Mouse (Mus musculus) midbrain, embryonic 15.5 days (tissue): ENCODE measurements around the gene Ube2v1. TPM values are rescaled to one million over a fixed set of nuclear protein-coding genes. Genes with fewer than 3 reads are reported as not detected.
"Not testable (repeated sequence)": the region's sequence is repeated elsewhere in the genome, so short reads cannot be mapped to it uniquely, and the experiment has no call there.

Experiments
- ATAC-seq: fragments of 200-750 bp; cut with Nextera tagmentation; replicated peaks from 2 replicates; pipeline ENCODE4 v1.8.0; 2017; ENCODE audit warnings: moderate TSS enrichment
- H3K27ac ChIP-seq: fragments of 300-500 bp; sonication (generic); 2 replicates; pipeline ENCODE4 v1.5.1; 2015; ENCODE audit warnings: mild to moderate bottlenecking, inconsistent platforms
- H3K27me3 ChIP-seq: fragments of 300-500 bp; sonication (generic); replicated peaks from 2 replicates; pipeline ENCODE4 v1.6.1; 2015; ENCODE audit warnings: inconsistent platforms
- H3K36me3 ChIP-seq: fragments of 300-500 bp; sonication (generic); replicated peaks from 2 replicates; pipeline ENCODE4 v1.6.1; 2015; ENCODE audit warnings: inconsistent platforms
- H3K4me1 ChIP-seq: fragments of 300-500 bp; sonication (generic); 2 replicates; pipeline ENCODE4 v1.6.1; 2015; ENCODE audit warnings: inconsistent platforms
- H3K4me2 ChIP-seq: fragments of 300-500 bp; sonication (generic); 2 replicates; pipeline ENCODE4 v1.6.1; 2015; ENCODE audit warnings: inconsistent platforms, mild to moderate bottlenecking, moderate library complexity
- H3K4me3 ChIP-seq: fragments of 300-500 bp; sonication (generic); 2 replicates; pipeline ENCODE4 v1.5.1; 2015; ENCODE audit warnings: mild to moderate bottlenecking, inconsistent platforms
- H3K9ac ChIP-seq: fragments of 300-500 bp; sonication (generic); 2 replicates; pipeline ENCODE4 v1.6.1; 2015; ENCODE audit warnings: mild to moderate bottlenecking, inconsistent platforms
- H3K9me3 ChIP-seq: fragments of 300-500 bp; sonication (generic); 2 replicates; pipeline ENCODE4 v1.6.1; 2016; ENCODE audit warnings: inconsistent platforms
- WGBS: fragments of 180-500 bp; shearing (Covaris S2); methylation state at CpG from one replicate; pipeline ENCODE4 v1.1.7; 2015; ENCODE audit warnings: mixed read lengths; 5-methylcytosine and 5-hydroxymethylcytosine counted together
- polyA plus RNA-seq: library from polyadenylated mRNA; unstranded; fragments of >200 nt; fragmentation: Nextera tagmentation; extraction: Ambion mirVana; gene quantifications from 2 replicates; pipeline ENCODE4 v1.2.1, GENCODE M21; 2015

Ube2v1 gene
- polyA plus RNA-seq, 1 experiment from 2014 or later: 327 TPM

- peaks cover 2% of the 10 kb centered on the region; the same call in 1 of the 2 replicates for H3K36me3 ChIP-seq
- H3K9ac ChIP-seq: no peak overlapping the region
- H3K27ac ChIP-seq: no peak overlapping the region
- H3K4me2 ChIP-seq: no peak overlapping the region
- ATAC-seq: no peak
- 90% methylated on average over 12 of the region's 12 CpGs for WGBS
- H3K27me3 ChIP-seq: no peaks in the 10 kb centered on the region
- no peaks in the 10 kb centered on the region for H3K4me1 ChIP-seq
- no peak overlapping the region for H3K4me3 ChIP-seq
- H3K9me3 ChIP-seq: no peaks in the 10 kb centered on the region
Observed at GRCm38 (mm10) chr2:167649290-167650032, 17.6 kb upstream of the Ube2v1 start.

GRCm38 (mm10) chr2:167646411-167646810 is 14.5 kb upstream of the Ube2v1 start:
- Histone ChIP-seq H3K9me3 (no peaks in the 10 kb centered on the region), H3K27ac (no peak overlapping the region), H3K4me2 (no peak overlapping the region), H3K27me3 (no peaks in the 10 kb centered on the region), H3K36me3 (peaks cover 4% of the 10 kb centered on the region; the same call in 1 of the 2 replicates), H3K4me3 (no peak overlapping the region), H3K4me1 (no peaks in the 10 kb centered on the region), H3K9ac (no peak overlapping the region)
- 85% methylated on average over 4 of the region's 4 CpGs for WGBS
- ATAC-seq: no peak

- 91% methylated on average over 13 of the region's 13 CpGs for WGBS
- not testable (repeated sequence) for H3K27ac ChIP-seq
Observed at GRCm38 (mm10) chr2:167643356-167644052, 11.6 kb upstream of the Ube2v1 start.

GRCm38 (mm10) chr2:167642164-167642563 is 10.3 kb upstream of the Ube2v1 start:
- Histone ChIP-seq H3K4me3 (no peak overlapping the region), H3K9ac (no peak overlapping the region), H3K27ac (no peak overlapping the region), H3K4me2 (no peak overlapping the region), H3K36me3 (0 out of 2 replicates have a peak, but pooled peaks cover 4% of the 10 kb centered on the region), H3K27me3 (no peaks in the 10 kb centered on the region), H3K4me1 (no peaks in the 10 kb centered on the region), H3K9me3 (no peaks in the 10 kb centered on the region)
- WGBS: 89% methylated on average over 6 of the region's 6 CpGs
- no peak for ATAC-seq

More at GRCm38 (mm10) chr2:167643356-167644052, 11.6 kb upstream of the Ube2v1 start:
- not testable (repeated sequence) for H3K4me2 ChIP-seq, H3K4me1 ChIP-seq, H3K27me3 ChIP-seq, H3K36me3 ChIP-seq, ATAC-seq, H3K4me3 ChIP-seq, H3K9me3 ChIP-seq, H3K9ac ChIP-seq

- no peak for ATAC-seq
- WGBS: 47% methylated on average over 8 of the region's 8 CpGs
- H3K27me3 ChIP-seq: no peaks in the 10 kb centered on the region
- H3K9me3 ChIP-seq: no peaks in the 10 kb centered on the region
- no peaks in the 10 kb centered on the region for H3K4me1 ChIP-seq
- H3K9ac ChIP-seq: no peak overlapping the region
- no peak overlapping the region for H3K4me2 ChIP-seq
- H3K36me3 ChIP-seq: 0 out of 2 replicates have a peak, but pooled peaks cover 4% of the 10 kb centered on the region
- no peak overlapping the region for H3K27ac ChIP-seq
- no peak overlapping the region for H3K4me3 ChIP-seq
Observed at GRCm38 (mm10) chr2:167641337-167641736, 9.4 kb upstream of the Ube2v1 start.

GRCm38 (mm10) chr2:167640279-167640678 is 8.4 kb upstream of the Ube2v1 start:
- Histone ChIP-seq H3K9me3 (no peaks in the 10 kb centered on the region), H3K4me1 (no peaks in the 10 kb centered on the region), H3K4me2 (no peak overlapping the region), H3K27me3 (no peaks in the 10 kb centered on the region), H3K27ac (no peak overlapping the region), H3K36me3 (0 out of 2 replicates have a peak, but pooled peaks cover 4% of the 10 kb centered on the region), H3K9ac (no peak overlapping the region), H3K4me3 (no peak overlapping the region)
- ATAC-seq: no peak
- WGBS: 84% methylated on average over 3 of the region's 3 CpGs

- no peak for ATAC-seq
- Histone ChIP-seq H3K9ac (peak overlapping the region; percentile 11; the same call in 1 of the 2 replicates), H3K9me3 (no peaks in the 10 kb centered on the region), H3K4me3 (peak overlapping the region; percentile 27), H3K4me1 (peaks cover 30% of the 10 kb centered on the region), H3K4me2 (peak overlapping the region; percentile 58), H3K27ac (no peak overlapping the region), H3K36me3 (no peaks in the 10 kb centered on the region), H3K27me3 (no peaks in the 10 kb centered on the region)
- WGBS: 81% methylated on average over 7 of the region's 7 CpGs
Observed at GRCm38 (mm10) chr2:167634865-167635512, 3.1 kb upstream of the Ube2v1 start.

- peaks cover 36% of the 10 kb centered on the region for H3K4me1 ChIP-seq
- H3K27me3 ChIP-seq: no peaks in the 10 kb centered on the region
- ATAC-seq: peak; percentile 67
- H3K4me2 ChIP-seq: peak overlapping the region; percentile 58
- H3K9me3 ChIP-seq: no peaks in the 10 kb centered on the region
- peak overlapping the region; percentile 27 for H3K4me3 ChIP-seq
- H3K36me3 ChIP-seq: no peaks in the 10 kb centered on the region
- WGBS: 0% methylated on average over 15 of the region's 15 CpGs
- peak overlapping the region; percentile 31 for H3K9ac ChIP-seq
- H3K27ac ChIP-seq: peak overlapping the region; percentile 80
Observed at GRCm38 (mm10) chr2:167634338-167634770, 2.5 kb upstream of the Ube2v1 start.

- ATAC-seq: no peak
- H3K27me3 ChIP-seq: no peaks in the 10 kb centered on the region
- H3K27ac ChIP-seq: no peak overlapping the region
- peaks cover 44% of the 10 kb centered on the region for H3K4me1 ChIP-seq
- no peak overlapping the region for H3K4me3 ChIP-seq
- WGBS: 92% methylated on average over 6 of the region's 6 CpGs
- peak overlapping the region; percentile 58; the same call in 1 of the 2 replicates for H3K4me2 ChIP-seq
- no peaks in the 10 kb centered on the region for H3K9me3 ChIP-seq
- no peaks in the 10 kb centered on the region for H3K36me3 ChIP-seq
- no peak overlapping the region for H3K9ac ChIP-seq
Observed at GRCm38 (mm10) chr2:167633537-167633872, 1.6 kb upstream of the Ube2v1 start.

- Histone ChIP-seq H3K4me3 (peak overlapping the region; percentile 79), H3K4me1 (peaks cover 47% of the 10 kb centered on the region), H3K27me3 (no peaks in the 10 kb centered on the region), H3K27ac (peak overlapping the region; percentile 90), H3K9ac (peak overlapping the region; percentile 90; the same call in 1 of the 2 replicates), H3K36me3 (no peaks in the 10 kb centered on the region), H3K4me2 (peak overlapping the region; percentile 57), H3K9me3 (no peaks in the 10 kb centered on the region)
- WGBS: 83% methylated on average over 12 of the region's 12 CpGs
- no peak for ATAC-seq
Observed at GRCm38 (mm10) chr2:167632731-167633536, 1.0 kb upstream of the Ube2v1 start.

- Histone ChIP-seq H3K4me2 (peak overlapping the region; percentile 80), H3K4me3 (peak overlapping the region; percentile 79), H3K36me3 (no peaks in the 10 kb centered on the region), H3K27ac (peak overlapping the region; percentile 90), H3K4me1 (peaks cover 51% of the 10 kb centered on the region), H3K27me3 (no peaks in the 10 kb centered on the region), H3K9me3 (no peaks in the 10 kb centered on the region), H3K9ac (peak overlapping the region; percentile 90)
- WGBS: under 1% methylated on average over 31 of the region's 31 CpGs
- ATAC-seq: peak; percentile 19
Observed at GRCm38 (mm10) chr2:167631181-167631590, 709 bp downstream of the Ube2v1 start.
